Mouse (Mus musculus) cerebellum, postnatal 14 days (tissue): ENCODE data around the gene Tnfsfm13.
A peak's percentile ranks its signal among the peaks of the same experiment; 100 is the strongest.
"Not testable (repeated sequence)": the region's sequence is repeated elsewhere in the genome, so short reads cannot be mapped to it uniquely, and the experiment has no call there.

Source experiments
- DNase-seq, 2 experiments: peaks; one replicate each; pipeline ENCODE4 v3.0.0; 2021; ENCODE audit warnings: mixed read lengths in 2 of 2

Tnfsfm13 gene

DNA sequence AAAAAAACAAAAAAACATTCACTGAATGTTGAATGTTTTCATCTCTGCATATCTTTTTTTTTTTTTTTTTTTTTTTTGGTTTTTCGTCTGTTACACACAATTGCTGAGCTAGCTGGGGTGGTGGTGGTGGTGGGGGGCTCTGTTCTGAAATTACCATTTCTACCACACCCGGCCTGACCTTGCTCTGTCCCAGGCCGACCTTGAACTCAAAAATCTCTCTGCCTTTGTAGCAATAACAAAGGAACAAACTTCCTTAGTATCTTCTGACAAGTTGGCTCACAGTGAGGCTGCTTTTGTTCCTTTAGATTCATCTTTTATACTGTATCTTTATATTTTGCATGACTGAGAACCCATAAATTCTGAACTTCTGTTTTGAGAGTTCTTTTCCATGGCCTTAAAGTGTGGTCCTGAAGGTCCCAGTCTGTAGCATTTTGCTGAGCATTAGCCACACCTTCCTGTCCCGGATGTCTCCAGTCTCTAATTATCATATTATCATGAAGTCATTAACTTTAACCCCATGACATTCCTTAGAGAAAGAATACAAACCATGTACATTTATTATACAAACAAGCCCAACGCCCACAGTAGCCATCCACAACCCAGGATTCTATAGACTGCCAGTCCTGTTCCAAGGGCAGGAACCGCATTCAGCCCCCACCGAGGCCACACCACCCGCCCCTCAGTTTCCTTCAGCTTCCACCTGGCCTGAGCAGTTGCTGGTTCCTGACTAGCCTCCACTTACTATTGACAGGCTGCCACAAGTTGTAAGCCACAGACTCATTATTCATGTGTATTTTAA lies 8.1 kb upstream of the Tnfsfm13 start:
- peak in 1 of 2 experiments; percentile 15 for DNase-seq

DNA sequence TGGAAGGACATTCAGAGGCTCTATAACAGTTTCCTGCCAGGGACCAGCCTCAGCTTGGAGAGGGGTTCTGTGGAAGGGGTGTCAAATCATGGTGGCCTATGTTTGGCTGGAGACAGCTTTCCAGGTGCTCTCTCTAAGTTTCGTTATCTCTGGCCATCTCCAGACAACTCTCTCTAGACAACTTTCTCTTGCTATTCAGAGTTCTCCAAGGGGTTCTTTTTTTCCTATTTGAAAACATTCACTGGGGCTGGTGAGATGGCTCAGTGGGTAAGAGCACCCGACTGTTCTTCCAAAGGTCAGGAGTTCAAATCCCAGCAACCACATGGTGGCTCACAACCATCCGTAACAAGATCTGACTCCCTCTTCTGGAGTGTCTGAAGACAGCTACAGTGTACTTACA lies 7.5 kb upstream of the Tnfsfm13 start:
- DNase-seq = not testable (repeated sequence)

DNA sequence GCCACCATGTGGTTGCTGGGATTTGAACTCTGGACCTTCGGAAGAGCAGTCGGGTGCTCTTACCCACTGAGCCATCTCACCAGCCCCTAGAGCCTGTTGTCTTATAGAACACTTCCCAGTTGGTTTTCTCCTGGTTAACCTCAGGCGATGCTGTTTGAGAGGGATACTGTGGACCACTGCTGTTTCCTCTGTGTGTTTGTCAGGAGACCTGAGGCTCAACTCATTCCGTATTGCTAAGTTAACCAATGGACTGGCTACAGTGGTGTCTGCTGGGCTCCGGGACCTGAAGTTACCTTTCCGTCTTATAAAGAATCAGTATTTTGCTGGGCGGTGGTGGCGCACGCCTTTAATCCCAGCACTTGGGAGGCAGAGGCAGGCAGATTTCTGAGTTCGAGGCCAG lies 7.0 kb upstream of the Tnfsfm13 start:
- DNase-seq = not testable (repeated sequence)

DNA sequence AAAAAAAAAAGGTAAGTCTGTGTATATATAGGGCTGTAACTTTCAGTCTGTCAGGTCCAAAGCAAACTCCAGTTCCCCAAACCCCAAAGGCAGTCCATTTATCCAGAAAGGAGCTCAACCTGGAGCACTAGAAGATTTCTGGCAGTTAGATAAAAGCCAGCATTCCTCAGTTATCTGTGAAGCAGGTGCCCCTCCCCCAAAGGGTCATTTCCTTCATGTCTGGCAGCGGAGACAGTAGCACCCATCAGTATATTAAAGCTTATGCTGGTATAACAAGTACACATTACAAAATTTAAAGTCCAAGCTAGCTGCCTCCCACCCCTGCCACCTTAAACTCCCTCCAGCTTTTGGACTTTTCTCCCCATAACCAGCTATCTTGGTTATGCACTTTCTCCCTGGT lies 3.7 kb upstream of the Tnfsfm13 start:
- no peak for DNase-seq

DNA sequence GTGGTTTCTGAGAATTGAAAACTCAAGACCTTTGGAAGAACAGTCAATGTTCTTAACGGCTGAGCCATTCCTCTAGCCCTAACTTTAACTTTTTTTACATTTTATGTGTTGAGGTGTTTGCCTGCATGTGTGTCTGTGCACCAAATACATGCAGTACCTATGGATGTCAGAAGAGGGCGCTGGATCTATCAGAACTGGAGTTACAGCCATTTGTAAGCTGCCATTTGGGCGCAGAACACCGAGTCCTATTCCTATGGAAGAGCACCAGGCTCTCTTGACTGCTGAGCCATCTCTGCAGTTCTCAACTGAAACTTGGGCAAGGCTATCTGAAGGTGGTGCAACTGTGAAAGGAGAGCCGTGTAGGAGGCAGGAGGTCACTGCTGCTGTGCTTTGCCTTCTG lies 2.7 kb upstream of the Tnfsfm13 start:
- DNase-seq = no peak

DNA sequence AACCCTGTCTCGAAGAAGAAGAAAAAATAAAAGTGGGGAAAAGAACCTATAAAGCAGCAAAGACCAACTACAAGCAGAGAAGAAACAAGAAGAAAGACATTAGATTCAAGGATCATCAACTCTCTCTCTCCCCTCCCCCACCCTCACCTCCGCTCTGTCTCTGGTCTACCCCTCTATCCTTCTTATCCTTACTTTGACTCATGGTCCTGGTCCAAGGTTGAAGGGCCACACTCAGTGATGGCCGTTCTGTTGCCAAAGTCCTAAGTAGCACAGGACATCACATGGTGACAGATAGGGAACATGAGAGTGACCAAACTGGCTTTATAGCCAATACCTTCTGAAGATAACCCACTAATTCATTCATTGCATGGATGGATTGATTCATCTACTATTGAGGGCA lies 1.5 kb upstream of the Tnfsfm13 start:
- DNase-seq = no peak

DNA sequence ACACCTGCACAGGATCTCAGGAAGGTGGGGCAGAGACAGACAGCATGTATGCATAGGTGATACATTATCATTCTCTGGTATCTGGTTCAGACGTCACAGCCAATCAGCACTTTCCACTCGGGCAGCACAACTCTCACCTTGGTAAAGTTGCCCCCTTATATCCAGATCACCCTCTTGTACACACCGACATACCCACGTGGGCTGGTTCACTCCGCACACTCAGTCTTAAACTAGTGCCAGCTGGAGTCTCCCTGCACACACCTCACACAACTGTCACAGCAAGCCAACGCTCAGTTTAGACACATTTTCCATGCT lies 895 bp downstream of the Tnfsfm13 start:
- no peak for DNase-seq

DNA sequence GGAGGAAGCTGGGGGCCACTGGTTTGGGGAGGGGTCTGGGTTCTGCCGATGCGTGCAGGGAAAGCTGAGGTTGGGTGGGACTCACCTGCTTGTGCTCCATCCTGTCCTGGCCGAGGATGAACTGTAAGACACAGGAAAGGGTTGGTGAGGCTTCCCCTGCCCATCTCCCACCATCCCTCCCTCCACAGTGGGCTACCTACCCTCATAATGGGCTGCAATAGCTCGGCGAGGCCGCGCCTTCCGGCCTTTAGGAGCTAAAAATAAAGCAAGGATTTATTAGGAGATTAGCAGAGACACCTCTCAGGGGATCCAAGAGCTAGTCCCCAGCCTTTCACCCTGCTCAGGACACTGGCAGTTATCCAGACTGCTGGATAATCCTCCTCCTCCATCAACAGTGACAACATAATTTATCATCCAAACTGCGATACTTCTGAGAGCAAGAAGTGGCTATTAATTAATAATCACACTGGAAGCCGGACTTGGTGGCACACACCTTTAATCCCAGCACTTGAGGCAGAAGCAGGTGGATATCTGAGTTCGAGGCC lies 2.4 kb downstream of the Tnfsfm13 start:
- DNase-seq = no peak

DNA sequence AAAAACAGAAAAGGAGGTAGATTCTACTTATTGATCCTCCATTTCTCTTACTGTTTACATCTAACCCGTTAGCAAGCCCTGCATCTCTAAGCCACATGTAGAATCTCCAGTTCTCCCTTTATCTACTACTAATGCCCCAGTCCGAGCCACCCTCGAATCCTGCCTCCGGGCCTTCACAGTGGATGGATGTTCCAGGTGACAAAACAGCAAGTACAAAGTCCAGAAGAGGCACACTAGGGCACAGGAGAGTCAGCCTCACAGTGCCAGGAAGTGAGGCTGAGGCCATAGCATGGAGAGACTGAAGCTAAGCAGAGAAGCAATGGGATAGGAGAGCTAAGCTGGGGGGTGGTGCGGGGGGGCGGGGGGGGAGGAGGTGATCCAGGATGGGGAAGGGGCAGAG lies 3.0 kb downstream of the Tnfsfm13 start:
- DNase-seq = no peak

DNA sequence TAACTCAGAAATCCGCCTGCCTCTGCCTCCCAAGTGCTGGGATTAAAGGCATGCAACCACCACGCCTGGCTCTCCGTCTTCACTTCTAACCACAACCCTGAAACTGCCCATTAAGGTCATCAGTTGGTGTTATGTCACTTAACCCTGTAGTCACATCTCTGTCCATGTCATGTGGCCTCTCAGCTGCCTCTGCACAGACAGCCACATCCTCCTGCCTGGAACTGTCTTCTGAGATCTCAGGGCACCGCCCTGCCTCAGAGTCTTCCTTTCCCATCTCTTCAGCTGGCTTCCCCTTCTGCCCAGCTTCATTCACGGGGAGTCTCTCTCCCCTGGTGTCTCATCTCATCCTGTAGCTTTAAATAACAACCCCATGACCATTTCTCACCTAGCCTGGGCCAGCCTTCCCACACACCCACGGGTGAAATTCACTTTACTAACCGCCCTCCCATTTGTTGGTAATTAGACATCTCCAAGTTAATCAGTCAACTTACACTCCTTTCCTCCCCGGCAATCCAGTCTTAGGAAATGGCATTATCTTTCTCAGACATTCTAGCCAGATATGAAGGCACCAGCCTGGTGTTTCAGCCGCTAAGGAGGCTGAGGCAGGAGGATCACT lies 3.6 kb downstream of the Tnfsfm13 start:
- no peak for DNase-seq

DNA sequence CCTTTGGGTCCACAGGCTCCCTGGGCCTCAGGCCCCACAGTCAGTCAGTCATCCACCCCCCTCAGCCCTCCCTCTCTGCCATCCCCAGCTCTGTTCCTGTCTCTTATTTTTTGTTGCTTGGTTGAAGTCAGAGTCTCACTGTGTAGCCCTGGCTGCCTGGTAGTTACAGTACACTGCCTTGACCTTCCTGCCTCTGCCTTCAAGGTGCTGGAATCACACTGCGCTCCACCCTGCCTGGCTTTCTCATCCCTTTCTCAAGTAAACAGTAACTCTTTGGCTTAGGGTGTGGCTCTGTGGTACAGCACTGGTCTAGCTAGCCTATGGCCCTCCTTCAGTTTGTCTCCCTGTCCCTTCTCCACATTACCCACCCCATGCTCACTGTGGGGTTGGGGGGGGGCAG lies 6.0 kb downstream of the Tnfsfm13 start:
- DNase-seq = no peak

DNA sequence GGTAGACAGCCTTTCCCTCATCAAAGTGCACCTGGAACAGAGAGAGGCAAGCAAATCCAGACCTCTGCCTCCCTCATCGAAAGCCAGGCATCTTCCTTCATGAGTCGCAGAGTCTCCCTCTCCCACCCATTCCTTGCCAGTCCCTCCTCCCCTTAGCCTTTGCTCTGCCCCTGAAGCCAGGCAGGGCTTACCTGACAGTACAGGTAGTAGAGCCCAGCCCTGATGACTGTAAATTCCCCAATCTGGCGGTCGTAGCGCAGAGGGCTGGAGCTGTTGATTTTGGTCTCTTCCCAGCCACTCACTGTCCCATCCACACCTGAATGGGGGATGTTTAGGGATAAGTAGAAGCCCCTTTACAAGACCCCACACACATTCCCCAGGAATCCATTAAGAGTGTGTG lies 8.8 kb downstream of the Tnfsfm13 start:
- DNase-seq = no peak

DNA sequence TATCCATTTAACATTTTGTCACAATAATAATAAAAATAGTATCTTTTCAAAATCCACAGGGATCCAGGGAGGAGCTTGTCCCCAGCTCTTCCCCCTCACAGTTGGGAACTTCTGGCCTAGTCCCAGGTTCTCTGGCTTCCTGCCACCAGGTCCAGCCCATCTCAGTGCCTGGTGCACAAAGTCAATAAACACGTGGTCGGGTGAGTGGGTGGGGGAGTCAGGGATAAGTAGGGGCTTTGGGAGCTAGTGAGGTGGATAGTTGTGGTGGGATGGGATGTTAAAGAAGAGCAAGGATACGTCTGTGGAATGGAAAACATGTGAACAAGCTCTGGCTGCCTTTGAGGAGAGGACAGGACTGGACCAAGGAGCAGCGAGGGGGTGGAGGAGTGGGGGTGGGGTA lies 9.5 kb downstream of the Tnfsfm13 start:
- DNase-seq = peak; percentile 90 to 92

DNA sequence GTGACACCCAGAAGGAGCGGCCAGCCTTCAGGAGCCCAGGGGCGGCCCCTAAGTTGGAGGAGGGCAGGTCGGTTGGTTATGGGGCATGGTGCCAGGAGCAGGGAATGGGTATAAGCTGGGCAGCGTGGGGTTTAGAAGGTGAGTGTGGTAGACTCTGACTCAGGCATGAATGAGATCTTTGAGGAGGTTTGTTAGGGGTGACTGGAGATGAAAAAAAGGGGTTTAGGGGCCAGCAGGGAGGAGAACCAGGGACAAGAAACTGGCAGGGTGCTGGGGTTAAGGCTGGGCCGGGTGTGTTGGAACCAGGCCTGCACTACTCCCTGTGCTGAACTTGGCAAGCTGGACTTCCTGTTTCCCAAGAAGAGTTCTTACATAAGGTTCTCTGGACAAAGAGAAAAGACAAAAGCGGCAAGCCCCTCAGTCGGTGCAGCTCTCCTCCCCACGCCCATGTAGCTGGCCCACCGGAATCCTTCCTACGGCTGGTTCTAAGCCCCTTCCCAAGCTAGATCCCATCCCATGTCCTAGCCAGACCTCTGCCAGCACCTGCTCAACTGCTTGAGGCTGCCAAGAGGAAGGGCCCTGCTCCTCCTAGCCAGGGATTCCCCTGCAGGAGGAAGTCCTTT lies 10.3 kb downstream of the Tnfsfm13 start, which contains the start of gene Tnfsf13:
Tnfsf13 (minus strand) TSS at position 259 of the 623 bp plus-strand sequence.
- peak; percentile 79 to 85 for DNase-seq

DNA sequence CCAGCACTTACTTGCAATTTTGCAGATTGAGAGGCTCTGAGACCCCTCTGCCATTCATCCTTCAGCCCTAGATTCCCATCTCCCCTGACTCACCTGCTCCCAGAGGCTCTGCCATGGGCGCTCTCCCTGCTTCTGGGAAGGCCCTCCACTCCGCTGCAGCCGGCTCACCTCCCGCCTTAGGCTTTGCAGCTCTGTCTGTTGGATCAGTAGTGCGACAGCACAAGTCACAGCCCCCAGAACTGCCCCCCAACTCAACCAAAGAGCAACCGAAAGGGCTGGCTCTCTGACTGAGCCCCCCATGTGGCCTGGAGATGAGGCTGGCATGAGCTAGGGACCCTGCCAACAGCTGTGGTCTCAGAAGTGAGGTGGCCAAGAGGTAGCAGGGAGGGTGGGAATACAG lies 11.0 kb downstream of the Tnfsfm13 start:
- DNase-seq = peak; percentile 36 to 48

DNA sequence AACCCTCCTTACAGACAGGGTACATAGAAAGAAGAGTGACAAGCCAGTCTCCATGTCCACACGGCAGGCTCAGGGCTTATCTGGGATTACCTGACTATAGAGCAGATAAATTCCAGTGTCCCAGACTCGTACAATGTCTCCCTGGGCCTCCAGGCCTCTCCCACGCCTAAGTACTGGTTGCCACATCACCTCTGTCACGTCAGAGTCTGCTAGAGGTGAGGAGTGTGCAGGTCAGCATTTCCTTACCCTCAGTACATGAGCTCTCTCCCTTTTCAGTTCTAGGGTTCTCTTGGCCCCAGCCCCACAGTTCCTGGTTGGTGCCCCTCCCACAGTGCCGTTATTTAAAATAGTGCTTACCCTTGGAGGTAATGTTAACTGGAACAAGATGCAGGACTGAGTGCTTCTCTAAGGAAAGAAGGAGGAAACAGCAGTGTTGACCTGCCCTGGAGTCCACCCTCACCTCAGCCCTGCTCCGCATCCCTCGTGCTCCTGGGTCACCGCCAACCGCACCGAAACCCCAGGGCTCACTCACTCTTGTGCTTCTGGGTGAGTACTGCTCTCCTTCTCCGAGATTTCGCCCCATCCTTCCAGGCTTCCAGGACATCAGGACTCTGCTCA lies 11.7 kb downstream of the Tnfsfm13 start:
- DNase-seq = peak; percentile 41 to 51

DNA sequence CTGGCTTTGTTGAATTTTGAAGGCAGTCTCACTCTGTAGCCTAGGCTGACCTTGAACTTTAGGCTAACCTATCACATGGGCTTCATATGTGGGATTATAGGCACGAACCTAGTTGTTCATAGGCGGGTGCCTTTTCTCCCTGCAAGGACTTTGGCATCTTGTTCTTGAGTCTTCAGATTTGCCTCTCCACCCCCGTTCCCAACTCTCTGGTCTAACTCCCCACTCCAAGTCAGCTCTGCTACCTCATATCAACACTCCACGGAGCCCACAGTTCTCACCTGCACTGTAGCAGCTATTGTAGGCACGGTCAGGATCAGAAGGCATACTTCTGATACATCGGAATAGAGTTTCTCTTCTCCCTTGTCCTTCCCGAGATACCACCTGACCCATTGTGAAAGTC lies 12.3 kb downstream of the Tnfsfm13 start:
- DNase-seq = no peak

DNA sequence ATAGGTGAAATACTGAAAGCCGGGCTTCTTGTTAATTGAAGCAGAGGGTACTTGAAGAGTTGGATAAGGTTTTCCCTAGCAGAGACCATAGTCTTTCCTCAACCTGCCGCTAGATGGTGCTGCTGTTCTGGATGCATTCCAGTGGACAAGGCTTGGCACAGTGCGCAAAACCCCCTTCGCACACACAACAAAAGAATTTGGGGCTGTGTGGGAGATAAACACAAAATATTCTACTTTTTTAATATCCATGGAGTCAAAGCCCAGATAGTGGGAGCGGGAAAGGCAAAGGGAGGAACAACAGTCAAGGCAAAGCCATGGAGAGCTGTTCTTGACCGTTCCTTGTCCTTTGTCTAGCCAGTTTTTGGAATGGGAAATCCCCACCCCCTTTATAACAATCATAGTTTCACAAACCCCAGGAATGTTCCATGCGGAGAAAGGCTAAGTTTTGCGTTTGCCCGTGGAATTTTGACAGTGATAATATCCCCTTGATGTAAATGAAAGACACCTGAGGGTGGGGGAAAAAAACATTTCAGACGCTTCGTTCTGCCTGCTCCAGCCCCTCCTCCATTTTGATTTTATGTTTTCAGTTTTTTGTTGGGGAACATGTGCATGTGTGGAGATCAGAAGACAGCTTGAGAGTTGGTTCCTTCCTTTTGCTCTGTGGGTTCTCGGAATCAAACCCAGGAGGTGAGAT lies 12.9 kb downstream of the Tnfsfm13 start:
- DNase-seq = peak; percentile 96 to 97

DNA sequence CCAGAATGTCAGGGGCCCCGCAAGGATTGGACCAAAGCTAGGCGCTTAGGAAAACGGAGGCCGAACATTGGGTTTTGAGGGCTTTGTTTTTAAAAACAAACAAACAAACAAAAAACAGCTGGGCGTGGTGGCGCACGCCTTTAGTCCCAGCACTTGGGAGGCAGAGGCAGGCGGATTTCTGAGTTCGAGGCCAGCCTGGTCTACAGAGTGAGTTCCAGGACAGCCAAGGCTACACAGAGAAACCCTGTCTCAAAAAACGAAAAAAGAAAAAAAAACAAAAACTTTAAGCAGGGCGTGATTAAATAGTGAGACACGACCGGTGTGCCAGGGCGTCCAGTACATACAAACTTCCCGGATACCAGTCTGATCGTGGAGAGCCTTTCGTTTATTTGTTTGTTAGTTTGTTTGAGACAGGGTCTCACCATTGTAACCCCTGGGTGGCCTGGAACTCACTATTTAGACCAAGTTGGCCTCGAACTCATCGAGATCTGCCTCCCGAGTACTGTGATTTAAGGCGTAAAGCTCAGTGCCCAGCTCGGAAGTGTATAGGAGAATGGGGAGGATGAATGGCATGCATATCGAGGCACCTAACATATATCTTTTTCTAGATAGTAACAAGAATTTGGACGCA lies 13.6 kb downstream of the Tnfsfm13 start:
- DNase-seq = peak in 1 of 2 experiments; percentile 46

DNA sequence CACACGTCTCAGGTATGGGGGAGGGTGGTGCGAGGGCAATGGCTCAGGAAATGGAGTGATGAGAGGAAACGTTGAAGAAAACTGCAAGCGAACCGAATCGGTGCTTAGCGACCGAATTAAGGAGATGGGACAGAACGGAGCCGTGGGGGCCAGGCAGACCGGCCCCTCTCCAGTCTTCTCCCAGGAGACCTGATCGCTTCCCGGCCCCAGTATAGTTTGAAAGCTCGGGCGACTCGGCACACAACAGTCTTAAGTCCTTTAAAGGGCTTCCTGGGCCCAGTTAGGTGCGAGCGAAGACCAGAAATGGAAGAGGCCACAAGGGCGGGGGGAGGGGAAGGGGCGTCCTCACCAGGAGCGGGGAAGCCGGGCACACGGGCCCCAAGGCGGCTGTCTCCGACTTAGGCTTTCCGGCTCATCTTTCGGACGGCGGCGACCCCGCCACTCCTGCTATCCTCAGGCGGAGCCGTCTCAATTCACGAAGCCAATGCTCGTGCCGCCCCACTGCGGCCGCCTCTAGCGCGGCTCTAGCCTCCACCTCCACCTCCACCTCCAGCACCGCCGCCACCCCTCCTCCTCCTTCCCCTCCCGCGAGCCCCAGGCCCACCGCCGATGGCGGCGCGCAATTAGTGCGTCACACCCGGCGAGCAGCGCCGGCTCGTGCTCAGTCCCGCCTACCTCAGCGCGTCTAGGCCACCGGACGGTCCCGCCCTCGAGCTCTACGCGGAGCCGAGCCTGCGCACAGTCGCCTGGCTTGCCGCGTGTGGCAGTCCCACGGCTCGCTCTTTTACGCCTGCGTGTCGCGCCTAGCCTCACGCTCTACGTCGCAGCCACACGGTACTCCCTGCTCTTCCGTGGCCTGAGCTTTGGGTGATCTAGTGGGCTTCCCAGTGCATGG lies 14.3 kb downstream of the Tnfsfm13 start, which contains the start of gene Senp3:
Senp3 (minus strand) TSS at position 771 of the 895 bp plus-strand sequence.
- peak; percentile 97 to 98 for DNase-seq
